Mouse (Mus musculus) CH12.LX (cell line): ENCODE measurements around the gene Nos1ap.

Source experiments
- ETS1 ChIP-seq: conservative IDR thresholded peaks from 2 replicates; pipeline ENCODE4 v1.6.1; 2012; ENCODE audit warnings: low read depth, mild to moderate bottlenecking, inconsistent platforms, low read length, improper control_type of control experiment, moderate library complexity
- HCFC1 ChIP-seq: IDR thresholded peaks from 2 replicates; pipeline ENCODE4 v1.6.1; 2012; ENCODE audit warnings: low read depth, mild to moderate bottlenecking, inconsistent platforms, low read length, improper control_type of control experiment
- JUND ChIP-seq: conservative IDR thresholded peaks from 2 replicates; pipeline ENCODE4 v1.6.1; 2011; ENCODE audit warnings: low read depth, low read length, improper control_type of control experiment

- TF ChIP-seq JUND (no peak), ETS1 (no peak), HCFC1 (no peak)
These were observed 9.1 kb downstream of the Nos1ap start for GRCm38 (mm10) chr1:170580485-170581110.
